Mouse (Mus musculus) brain, embryonic 18.5 days (tissue): ENCODE data around the gene Fam114a1.

ENCODE experiments used
- DNase-seq: peaks from one replicate; pipeline ENCODE4 v3.0.0-alpha.2; 2012; ENCODE audit warnings: low read depth, low spot score

Gene Fam114a1

DNA sequence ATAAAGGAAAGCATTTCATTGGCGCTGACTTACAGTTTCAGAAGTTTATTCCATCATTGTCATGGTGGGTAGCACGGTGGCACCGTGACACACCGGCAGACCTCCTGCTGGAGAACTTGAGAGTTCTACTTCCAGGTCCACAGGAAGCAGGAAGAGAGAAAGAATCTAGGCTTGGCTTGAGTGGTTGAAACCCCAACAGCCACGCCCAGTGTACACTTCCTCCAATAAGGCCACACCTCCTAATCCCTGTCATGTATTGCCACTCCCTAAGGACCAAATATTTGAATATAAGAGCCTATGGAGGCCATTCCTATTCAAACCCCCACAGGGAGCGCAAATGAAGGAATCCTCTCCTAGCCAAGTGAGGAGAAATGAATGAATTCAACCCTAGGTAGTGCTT, 87.7 kb downstream of the Fam114a1 start:
- DNase-seq = no peak

DNA sequence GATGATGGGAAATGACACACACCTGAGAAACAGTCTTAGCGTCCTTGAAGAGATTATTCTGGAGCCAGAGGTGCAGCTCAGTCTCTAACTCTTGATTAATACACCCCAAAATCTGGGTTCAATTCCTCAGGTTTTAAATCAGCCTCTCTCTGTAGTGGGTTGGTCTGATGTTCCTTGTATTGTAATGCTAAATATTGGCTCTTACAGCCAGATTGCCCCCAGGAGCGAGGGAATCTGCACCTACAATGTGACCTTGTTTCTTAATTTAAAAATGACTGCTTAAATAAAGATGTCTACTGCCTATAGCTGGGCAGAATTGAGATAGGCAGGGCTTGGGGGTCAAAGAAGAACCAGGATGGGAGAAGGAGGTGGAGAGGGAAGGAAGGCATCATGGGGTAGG, 89.9 kb downstream of the Fam114a1 start:
- no peak for DNase-seq

DNA sequence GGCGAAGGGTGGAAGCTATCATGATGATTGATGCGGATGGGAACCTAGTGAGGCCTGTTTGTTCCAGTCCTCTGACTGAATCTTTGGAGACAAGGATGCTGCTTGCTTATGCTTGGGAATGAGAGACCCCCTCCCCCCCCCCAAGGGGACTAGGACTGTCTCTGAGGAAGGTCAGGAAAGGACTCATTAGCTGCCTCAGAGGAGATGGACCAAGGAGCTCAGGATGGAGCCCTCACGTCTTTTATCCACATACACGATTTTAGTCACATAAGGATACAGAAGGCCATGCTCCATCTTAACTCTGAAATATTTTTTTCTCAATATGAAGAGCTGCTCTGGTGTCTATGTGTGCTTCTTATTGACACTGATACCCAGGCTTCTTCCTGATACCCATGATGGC, 92.4 kb downstream of the Fam114a1 start:
- no peak for DNase-seq

DNA sequence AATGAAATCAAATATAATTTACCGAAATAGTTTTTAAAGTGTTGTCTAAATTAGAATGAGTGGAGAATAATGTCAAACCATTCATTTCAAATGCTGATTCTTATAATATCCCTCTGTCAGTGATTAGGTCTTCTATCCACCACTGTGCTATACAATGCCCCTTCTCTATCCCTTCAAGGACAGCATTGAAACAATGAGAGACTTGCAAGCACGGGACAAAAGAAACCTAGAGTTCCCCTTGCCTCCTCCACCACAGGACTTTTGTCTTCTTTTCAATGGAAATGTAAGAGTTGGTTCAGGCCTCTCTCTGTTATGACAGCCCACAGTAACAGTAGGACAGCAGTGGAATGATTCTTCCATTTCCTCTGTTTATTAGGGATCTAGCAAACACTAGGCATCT, 93.4 kb downstream of the Fam114a1 start:
- no peak for DNase-seq

DNA sequence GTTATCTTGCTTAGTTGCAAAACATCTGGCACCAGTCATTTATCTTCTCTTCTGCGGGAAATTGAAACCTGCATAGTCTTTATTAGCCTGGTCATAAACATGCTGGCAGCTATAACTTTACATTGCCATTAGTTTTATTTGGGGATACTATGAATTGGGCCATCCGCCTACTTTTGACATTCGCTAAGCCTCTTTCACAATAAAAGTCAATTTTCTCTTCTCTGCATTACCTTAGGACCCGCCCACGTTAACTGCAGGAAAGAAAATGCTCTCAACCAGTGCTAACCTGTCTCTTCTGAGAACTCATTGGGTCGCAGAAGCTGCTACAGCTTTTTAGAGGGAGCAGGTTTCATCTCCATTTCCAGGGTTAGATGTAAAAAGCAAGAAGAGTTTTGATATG, 98.3 kb downstream of the Fam114a1 start:
- DNase-seq = no peak

DNA sequence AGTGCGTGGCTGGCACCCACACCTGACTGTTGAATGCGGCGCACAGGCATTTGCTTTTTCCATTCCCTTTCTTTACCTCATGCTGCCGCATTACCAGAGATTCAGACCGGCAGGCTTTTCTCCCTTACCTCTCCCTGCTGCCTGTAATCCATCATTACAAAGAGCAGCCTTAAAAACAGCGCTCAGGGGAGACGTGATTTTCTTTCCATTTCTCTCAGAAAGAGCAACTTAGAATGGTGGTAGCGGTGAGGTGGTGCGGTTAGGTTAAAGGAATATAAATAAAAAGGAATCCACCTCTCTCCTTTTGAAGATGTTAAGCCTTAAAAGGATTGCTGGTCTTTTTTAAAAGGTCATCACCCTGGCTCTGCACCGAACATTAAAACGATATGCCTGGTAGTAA, 100.0 kb downstream of the Fam114a1 start:
- DNase-seq = no peak

DNA sequence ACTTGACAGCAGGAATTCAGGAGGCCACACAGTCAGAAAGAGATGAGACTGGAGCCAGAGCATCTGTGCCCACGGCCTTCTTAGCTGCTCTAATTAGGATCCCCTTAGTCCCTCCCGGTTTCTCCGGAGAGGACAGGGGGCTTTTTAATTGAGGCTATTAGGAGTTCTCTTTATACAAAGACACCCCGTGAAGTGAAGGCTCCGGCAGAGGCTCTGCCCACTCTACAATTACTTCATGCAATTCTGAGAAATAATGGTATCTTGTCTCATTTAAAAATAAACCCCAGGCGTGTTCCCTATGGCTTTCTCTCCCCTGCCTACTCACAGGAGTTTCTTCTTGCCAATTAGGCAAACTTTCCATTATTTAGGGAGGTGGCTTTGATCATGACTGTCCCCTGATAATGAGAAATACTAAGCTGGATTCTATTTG, 101.8 kb downstream of the Fam114a1 start:
- DNase-seq = no peak

DNA sequence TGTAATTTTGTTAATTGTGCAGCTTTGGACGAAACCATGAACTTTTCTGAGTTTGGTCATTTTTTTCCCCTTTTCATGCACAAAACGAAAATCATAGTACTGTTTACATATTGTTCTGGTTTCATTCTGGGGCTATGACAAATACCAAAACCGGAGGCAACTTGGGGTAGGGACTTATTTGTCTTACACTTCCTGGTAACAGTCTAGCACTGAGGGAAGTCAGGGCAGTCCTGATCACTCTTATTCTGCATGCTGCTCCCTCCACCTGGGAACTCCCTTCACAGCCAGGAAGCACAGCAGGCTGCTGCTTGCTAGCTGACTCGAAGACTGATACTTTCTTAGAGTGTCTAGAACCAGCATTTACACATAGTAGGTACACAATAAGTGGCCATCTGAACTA, 103.4 kb downstream of the Fam114a1 start:
- no peak for DNase-seq

DNA sequence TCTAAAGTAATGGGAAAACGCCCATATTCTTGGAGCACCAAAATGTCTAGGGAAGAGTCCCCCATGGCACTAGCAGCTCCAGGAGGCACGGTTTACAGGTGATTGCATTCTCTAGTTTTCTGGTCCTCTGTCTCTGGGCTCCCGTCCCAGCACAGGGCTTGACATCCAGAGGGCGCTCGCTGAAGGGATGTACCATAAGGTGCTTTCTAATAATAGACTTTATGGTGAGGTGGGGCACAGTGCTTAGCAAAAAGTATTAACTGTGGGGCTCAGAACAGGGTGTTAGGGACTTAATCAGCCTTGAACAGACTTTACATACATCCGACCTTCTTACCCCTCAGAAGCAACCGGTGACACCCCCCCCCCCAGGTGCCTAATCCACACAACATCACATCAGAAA, 104.8 kb downstream of the Fam114a1 start:
- DNase-seq = no peak

DNA sequence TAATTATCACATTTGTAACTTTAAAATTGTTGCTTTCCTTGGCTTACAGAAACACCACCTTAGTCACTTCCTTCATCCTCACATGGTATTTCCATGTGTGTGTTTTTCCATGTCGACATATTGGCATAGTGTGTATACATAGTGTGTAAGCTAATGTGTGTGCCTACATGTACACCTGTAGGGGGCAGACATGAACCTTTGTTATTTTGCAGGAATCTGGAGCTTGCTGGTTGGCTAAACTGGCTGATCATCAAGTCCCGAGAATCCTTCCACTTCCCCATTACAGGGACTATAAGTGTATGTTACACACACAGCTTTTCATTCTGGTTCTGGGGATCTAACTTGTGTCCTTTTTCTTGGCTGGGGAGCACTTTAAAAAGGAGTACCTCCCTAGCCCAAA, 106.2 kb downstream of the Fam114a1 start:
- no peak for DNase-seq

DNA sequence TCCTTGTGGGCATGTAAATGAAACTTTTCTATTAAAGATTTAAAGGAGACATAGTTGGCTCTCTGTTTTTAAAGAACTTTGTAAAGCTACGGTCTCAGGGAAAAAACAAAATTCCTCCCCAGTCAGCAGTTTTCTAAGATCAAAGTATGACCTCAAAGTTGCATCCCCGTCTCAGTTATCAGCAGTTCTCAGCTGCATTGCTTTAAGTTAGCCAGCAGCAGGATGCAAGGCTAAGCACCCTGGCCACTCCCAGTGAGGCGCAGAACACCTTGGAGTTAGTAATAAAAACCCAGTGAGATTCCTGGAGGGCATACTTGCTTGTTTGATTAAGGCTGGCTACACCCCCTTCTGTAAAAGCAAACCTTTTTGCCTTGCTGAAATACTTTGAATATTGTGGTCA, 106.9 kb downstream of the Fam114a1 start:
- no peak for DNase-seq

DNA sequence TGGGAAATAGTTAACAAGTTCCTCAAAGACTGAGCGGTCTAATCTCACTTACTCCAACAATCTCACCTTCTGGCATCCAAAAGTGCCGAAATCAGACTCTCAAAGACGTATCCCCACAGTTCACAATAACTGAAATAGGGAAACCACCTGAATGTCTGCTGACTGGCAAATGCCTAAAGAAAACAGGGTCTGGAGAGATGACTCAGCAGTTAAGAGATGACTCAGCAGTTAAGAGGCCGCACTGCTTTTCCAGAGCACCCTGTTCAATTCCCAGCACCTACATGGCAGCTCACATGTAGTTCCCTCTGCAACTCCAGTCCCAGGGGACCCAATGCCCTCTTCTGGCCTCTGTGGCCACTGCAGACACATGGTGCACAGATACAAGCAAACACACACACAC, 108.2 kb downstream of the Fam114a1 start:
- no peak for DNase-seq

DNA sequence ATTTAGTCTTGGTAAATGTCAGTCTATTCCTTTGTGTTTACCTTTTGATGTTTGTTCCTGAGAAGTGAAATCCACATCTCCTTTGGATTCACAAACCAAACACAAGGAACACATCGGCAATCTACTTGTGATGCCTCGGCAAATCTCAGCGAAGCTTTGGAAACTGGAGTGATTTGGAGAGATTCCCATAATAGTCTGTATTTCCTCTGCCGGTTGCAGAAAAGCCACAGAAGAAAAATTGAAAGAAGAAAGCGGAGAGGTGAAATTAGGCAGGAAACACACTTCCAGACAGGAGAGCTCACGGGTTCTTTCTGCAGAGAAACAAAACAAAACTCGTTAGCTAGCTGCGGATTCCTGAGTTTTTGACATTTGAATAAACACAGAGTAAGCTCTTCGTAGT, 110.0 kb downstream of the Fam114a1 start:
- DNase-seq = peak; percentile 30

DNA sequence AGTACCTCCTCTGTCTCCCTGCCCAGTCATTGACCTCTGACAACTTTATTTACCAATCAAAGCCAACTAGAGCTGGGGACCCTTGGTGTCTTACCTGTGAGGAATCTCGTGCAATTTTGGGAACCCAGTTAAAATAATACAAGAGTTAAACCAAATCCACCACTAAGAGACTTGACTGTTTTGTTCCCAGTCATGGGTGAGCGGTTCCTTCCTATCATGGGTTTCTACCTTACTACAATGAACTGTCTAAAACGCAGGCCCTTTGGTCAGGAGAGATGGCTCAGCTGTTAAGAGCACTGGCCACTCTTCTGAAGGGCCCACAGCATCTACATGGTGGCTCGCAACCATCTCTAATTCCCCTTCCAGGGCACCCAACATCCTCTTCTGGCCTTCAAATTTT, 112.0 kb downstream of the Fam114a1 start:
- DNase-seq = no peak

DNA sequence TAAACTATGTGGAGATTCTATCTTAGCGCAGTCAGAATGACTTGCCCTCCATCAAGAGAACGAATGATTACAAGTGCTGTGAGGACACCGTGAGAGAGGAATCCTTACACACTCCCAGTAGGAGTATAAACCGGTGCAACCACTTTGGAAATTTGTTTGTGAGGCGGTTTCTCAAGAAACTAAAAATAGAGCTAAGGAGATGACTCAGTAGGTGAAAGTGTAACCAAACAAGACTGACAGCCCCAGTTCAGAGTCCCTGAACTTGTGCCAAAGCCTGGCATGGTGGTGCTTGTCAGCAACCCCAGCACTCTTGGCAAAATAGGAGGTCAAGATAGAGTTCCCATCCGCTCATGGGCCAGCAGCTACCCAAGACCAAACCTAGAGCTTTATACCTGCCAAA, 116.7 kb downstream of the Fam114a1 start:
- DNase-seq = no peak

DNA sequence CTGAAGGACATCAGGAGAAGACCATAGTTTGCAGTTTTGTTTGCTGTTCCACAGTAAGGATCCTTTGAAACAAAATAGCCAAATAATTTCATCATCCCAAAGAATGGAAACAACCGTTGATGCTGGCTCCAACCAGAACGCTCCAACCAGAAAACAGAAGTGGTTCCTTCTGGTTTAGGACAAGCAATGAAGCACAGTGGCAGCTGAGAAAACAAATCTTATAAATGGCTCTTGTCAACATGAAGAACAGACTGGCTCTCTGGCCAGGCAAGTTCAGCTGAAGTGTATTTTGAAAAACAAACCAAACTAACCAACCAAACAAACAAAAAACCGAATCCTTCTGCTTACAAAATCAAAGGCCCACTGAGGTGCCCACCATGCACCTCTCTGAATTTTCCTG, 119.8 kb downstream of the Fam114a1 start:
- DNase-seq = no peak

DNA sequence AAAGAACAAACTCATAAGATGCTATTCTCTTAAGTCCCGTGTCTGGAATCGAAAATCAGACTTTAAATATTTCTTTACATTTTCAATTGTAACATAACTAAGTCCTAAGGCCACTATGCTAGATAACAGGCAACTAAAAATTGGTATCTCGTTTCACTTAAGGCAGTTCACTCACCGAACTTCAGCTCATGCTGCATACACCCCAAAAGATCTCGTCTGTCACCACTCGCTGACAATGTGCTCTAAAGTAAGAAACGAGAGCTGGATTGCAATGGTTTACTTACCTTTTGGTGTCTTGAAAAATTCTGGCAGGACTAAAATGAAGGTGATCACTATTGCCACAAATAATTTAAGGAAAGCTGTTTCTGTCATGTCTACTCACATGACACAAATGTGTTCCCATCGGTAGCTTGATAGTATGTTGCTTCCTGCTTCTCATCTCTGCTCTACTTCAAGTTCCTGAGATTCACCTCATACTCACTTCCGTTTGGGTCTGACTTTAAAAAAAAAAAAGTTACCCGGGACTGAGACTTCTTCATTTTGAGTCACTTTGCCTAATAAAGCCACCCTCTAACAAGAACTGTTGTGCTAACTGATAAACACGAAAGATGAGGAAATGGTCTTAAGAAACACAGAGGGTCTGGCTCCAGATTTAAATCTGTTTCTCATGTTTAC, 121.5 kb downstream of the Fam114a1 start:
- no peak for DNase-seq
